Mouse (Mus musculus) heart, embryonic 13.5 days (tissue): ENCODE results near the gene Kif26a. TPM values are rescaled to one million over a fixed set of nuclear protein-coding genes. Genes with fewer than 3 reads are reported as not detected.

Source experiments
- ATAC-seq: fragments of 200-750 bp; cut with Nextera tagmentation; 2 replicates; pipeline ENCODE4 v1.8.0; 2017; ENCODE audit warnings: moderate TSS enrichment; ENCODE audit not compliant: insufficient number of reproducible peaks, low FRiP score, low TSS enrichment; ENCODE audit errors: extremely low read depth
- H3K27ac ChIP-seq: fragments of 300-500 bp; sonication (generic); replicated peaks from 2 replicates; pipeline ENCODE4 v1.5.1; 2015; ENCODE audit warnings: moderate library complexity, mild to moderate bottlenecking, inconsistent platforms
- H3K27me3 ChIP-seq: fragments of 300-500 bp; sonication (generic); replicated peaks from 2 replicates; pipeline ENCODE4 v1.6.1; 2015; ENCODE audit warnings: mild to moderate bottlenecking, inconsistent platforms
- H3K36me3 ChIP-seq: fragments of 300-500 bp; sonication (generic); 2 replicates; pipeline ENCODE4 v1.6.1; 2015; ENCODE audit warnings: mild to moderate bottlenecking, inconsistent platforms
- H3K4me1 ChIP-seq: fragments of 300-500 bp; sonication (generic); 2 replicates; pipeline ENCODE4 v1.6.1; 2015; ENCODE audit warnings: inconsistent platforms
- H3K4me2 ChIP-seq: fragments of 300-500 bp; sonication (generic); 2 replicates; pipeline ENCODE4 v1.6.1; 2015; ENCODE audit warnings: inconsistent platforms, mild to moderate bottlenecking, moderate library complexity
- H3K4me3 ChIP-seq: fragments of 300-500 bp; sonication (generic); 2 replicates; pipeline ENCODE4 v1.5.1; 2015; ENCODE audit warnings: moderate library complexity, mild to moderate bottlenecking, inconsistent platforms
- H3K9ac ChIP-seq: fragments of 300-500 bp; sonication (generic); 2 replicates; pipeline ENCODE4 v1.6.1; 2015; ENCODE audit warnings: inconsistent platforms, mild to moderate bottlenecking, moderate library complexity
- H3K9me3 ChIP-seq: fragments of 300-500 bp; sonication (generic); 2 replicates; pipeline ENCODE4 v1.6.1; 2016; ENCODE audit warnings: inconsistent platforms
- WGBS: fragments of 180-500 bp; shearing (Covaris S2); methylation state at CpG from one replicate; pipeline ENCODE4 v1.1.7; 2015; ENCODE audit warnings: mixed read lengths; 5-methylcytosine and 5-hydroxymethylcytosine counted together
- polyA plus RNA-seq: library from polyadenylated mRNA; unstranded; fragments of >200 nt; fragmentation: Nextera tagmentation; extraction: Ambion mirVana; gene quantifications from 2 replicates; pipeline ENCODE4 v1.2.1, GENCODE M21; 2015

Gene Kif26a
- polyA plus RNA-seq, 1 experiment from 2014 or later: 1.6 TPM

DNA sequence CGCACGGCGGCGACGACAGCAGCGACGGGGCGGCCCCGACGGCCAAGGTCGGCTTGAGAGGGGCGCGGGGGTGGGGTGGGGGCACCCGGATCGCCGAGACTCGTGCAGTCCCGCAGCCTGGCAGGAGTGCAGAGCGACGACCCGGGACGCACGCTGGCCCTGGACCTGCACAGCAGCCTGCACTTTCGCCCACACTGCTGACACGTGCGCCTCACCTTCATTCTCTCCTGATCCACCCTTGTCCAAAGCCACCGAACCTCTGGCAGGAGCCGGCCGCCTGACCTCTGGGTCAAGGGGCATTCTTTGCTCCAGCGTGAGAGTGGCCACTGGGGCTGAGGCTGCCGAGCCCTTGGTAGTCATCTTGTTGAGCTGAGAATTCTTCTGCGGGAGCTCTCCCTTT is 15.1 kb upstream of the Kif26a start:
- peak overlapping the region; percentile 93 for H3K4me2 ChIP-seq
- H3K36me3 ChIP-seq: no peaks in the 10 kb centered on the region
- 0 out of 2 replicates have a peak, but pooled peaks cover 4% of the 10 kb centered on the region for H3K4me1 ChIP-seq
- H3K27ac ChIP-seq: no peak overlapping the region
- no peak for ATAC-seq
- H3K27me3 ChIP-seq: peaks cover 95% of the 10 kb centered on the region
- WGBS: 8% methylated on average over 32 of the region's 32 CpGs
- H3K4me3 ChIP-seq: peak overlapping the region; percentile 84
- H3K9ac ChIP-seq: peak overlapping the region; percentile 87
- H3K9me3 ChIP-seq: no peaks in the 10 kb centered on the region

DNA sequence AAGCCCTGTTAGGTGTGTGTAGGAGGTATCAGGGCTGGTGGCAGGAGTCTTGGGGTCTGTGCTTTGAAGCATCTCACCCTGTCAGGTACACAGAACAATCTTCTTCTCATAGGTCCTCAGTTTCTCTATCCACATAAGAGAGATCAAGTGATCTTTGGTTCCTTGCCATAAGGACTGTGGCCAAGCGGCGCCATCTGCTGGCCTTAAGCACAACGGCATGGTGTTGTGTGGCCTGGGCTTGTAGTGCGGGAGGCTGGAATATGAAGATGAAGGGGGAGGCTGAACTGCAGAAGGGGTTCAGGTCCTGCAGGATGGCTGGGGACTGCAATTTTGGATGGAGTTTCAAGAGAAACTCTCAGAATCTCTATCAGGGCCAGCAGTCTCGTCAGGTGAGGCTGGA is 5.8 kb upstream of the Kif26a start:
- H3K27me3 ChIP-seq: peaks cover 85% of the 10 kb centered on the region
- H3K4me3 ChIP-seq: no peak overlapping the region
- H3K4me2 ChIP-seq: no peak overlapping the region
- no peaks in the 10 kb centered on the region for H3K36me3 ChIP-seq
- no peak for ATAC-seq
- whole genome bisulfite sequencing: 7% methylated on average over 5 of the region's 5 CpGs
- peaks cover 15% of the 10 kb centered on the region for H3K4me1 ChIP-seq
- H3K9me3 ChIP-seq: no peaks in the 10 kb centered on the region
- H3K27ac ChIP-seq: no peak overlapping the region
- H3K9ac ChIP-seq: no peak overlapping the region

DNA sequence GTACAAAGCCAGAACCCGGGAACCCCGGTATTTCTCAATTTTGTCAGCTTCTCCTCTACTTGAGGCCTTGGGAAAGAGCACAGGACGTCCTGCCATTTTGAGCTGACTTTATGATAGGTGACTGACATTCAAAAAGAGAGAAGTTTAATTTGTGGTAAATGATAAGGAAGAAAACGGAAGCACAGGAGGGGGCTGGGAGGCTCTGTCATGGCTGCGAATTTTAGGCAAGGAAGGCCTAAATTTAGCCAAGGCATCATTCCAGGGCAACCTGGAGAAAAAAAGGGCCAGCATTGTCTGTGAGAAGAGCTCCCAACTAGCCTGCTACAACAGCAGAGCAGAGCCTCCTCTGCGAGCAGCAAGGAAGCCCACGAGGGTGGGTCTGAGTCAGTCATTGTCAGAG is 5.3 kb upstream of the Kif26a start:
- no peak overlapping the region for H3K9ac ChIP-seq
- 47% methylated on average over 7 of the region's 7 CpGs for WGBS
- H3K4me2 ChIP-seq: no peak overlapping the region
- no peak overlapping the region for H3K27ac ChIP-seq
- peaks cover 20% of the 10 kb centered on the region for H3K4me1 ChIP-seq
- no peaks in the 10 kb centered on the region for H3K36me3 ChIP-seq
- no peak overlapping the region for H3K4me3 ChIP-seq
- no peak for ATAC-seq
- no peaks in the 10 kb centered on the region for H3K9me3 ChIP-seq
- H3K27me3 ChIP-seq: peaks cover 84% of the 10 kb centered on the region

DNA sequence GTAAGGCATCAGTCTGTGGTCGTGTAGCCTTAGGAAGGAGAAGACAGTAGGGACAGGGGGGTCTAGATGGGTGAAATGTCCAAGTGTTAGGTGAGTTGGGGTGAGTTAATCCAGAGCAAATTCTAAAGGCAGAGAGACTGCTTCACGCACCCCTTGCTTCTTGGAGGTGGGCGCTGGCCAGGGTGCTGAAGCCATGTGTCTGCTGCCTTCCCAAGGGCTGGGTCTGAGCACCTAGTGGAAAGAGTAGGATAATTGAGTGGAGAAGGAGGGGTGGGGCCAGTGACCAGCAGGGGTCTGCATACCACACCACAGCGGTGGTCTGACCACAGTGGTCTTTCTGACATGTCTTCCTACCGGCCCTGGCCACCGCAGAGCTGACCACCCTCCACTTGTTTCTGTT is 4.7 kb upstream of the Kif26a start:
- no peaks in the 10 kb centered on the region for H3K36me3 ChIP-seq
- H3K27me3 ChIP-seq: peaks cover 84% of the 10 kb centered on the region
- peaks cover 26% of the 10 kb centered on the region for H3K4me1 ChIP-seq
- no peak overlapping the region for H3K4me3 ChIP-seq
- 4% methylated on average over 6 of the region's 6 CpGs for WGBS
- no peak overlapping the region for H3K4me2 ChIP-seq
- H3K9me3 ChIP-seq: no peaks in the 10 kb centered on the region
- H3K9ac ChIP-seq: no peak overlapping the region
- ATAC-seq: no peak
- no peak overlapping the region for H3K27ac ChIP-seq

DNA sequence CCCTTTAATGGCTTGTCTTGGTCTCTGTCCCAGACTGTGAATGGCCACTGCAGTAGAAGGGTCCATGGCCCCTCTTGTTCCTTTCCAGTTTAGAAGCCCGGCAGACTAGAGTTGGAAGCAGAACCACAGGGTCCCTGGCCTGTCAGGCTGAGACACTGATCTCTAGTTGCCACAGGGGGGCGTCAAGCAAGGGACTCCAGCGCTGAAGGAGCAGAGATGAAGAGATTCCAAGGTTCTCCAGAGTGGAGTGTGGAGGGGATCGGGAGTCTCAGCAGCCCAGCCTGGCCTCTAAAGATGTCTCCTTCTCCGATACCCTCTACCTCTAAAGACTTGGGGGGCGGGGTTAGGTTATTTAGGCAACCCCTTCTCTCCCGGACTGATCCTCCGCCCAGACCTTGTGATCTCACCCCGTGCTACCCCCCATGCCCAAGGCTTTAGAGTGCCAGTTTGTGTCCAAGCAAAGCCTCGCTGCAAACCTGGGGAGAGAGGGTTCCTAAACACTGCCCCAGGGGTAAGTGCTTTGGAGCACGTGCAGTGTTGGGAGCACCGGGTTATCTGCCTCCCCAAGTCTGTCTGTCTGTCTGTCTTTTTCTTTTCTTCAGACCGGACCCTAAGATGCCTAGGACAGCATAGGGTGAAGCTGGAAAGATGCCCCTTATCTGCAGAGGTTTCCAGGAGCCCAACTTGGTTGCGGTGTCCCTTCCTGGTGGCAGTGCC is 2.7 kb upstream of the Kif26a start:
- no peak for ATAC-seq
- Histone ChIP-seq H3K4me3 (peak overlapping the region; percentile 56), H3K9me3 (no peaks in the 10 kb centered on the region), H3K4me1 (peaks cover 43% of the 10 kb centered on the region), H3K9ac (no peak overlapping the region), H3K27ac (no peak overlapping the region), H3K36me3 (no peaks in the 10 kb centered on the region), H3K4me2 (peak overlapping the region; percentile 87), H3K27me3 (peaks cover 88% of the 10 kb centered on the region)
- 4% methylated on average over 14 of the region's 14 CpGs for WGBS

DNA sequence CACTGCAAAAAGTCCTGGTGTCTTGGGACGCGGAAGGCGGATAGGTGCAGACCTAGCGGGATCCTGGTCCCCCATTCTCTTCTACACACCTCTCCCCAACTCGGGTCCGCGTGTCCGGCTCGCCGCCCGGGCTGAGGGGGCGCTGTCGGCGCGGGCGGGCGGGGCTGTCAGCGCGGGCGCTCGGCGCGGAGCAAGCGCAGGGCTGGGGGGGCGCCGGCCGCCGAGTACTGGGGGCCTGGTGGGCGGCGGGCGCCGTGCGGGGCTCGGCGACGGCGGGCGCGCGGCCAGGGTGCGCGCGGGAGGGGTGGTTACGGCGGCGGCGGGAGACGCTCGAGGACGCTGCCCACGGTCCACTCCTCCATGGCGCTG is 2.2 kb upstream of the Kif26a start:
- under 1% methylated on average over 45 of the region's 52 CpGs for WGBS

DNA sequence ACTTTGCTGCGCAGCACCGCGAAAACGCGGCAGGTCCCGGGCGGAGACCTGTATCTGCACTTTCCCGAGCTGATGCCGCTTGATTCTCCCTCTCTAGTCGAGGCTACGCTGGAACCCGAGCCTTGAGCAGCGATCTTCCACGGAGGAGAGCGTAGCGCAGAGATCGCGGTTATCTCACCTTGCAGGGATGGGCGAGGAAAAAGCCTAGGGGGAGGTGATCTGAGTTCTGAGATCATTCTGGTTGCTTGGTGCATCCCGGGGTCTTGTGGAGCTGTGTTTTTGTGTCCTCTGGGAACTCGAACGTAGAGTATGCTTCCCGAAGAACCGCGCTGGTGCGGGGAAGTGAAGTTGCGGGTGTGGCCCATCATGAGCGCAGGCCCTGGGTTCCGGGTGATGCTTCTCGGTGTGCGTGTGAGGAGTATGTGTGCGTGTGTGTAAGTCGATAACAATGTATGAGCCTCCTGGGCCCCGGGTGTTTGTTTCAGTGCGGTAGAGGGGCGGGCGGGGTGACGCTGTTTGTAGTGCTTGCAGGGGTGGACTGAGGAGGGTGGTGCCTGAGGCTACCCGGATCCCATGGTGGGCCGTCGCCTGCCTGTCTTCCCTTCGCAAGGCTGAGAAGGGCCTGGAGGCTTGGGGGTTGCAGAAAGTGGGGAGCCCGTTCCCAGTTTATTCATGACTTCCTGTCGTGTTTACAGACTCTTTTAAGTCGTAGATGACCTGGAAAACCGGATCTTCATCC is 1.5 kb upstream of the Kif26a start:
- no peak for ATAC-seq
- H3K4me2 ChIP-seq: peak overlapping the region; percentile 87
- peaks cover 91% of the 10 kb centered on the region for H3K27me3 ChIP-seq
- no peak overlapping the region for H3K27ac ChIP-seq
- H3K4me1 ChIP-seq: peaks cover 43% of the 10 kb centered on the region
- under 1% methylated on average over 46 of the region's 46 CpGs for WGBS
- H3K36me3 ChIP-seq: no peaks in the 10 kb centered on the region
- peak overlapping the region; percentile 56 for H3K4me3 ChIP-seq
- H3K9me3 ChIP-seq: no peaks in the 10 kb centered on the region
- H3K9ac ChIP-seq: no peak overlapping the region; the same call in 1 of the 2 replicates

More for the DNA sequence above, 2.2 kb upstream of the Kif26a start:
- Histone ChIP-seq H3K36me3 (no peaks in the 10 kb centered on the region), H3K4me3 (peak overlapping the region; percentile 56), H3K9ac (peak overlapping the region; percentile 44), H3K27ac (no peak overlapping the region), H3K9me3 (no peaks in the 10 kb centered on the region), H3K27me3 (peaks cover 92% of the 10 kb centered on the region), H3K4me2 (peak overlapping the region; percentile 87), H3K4me1 (peaks cover 43% of the 10 kb centered on the region)
- ATAC-seq: no peak

DNA sequence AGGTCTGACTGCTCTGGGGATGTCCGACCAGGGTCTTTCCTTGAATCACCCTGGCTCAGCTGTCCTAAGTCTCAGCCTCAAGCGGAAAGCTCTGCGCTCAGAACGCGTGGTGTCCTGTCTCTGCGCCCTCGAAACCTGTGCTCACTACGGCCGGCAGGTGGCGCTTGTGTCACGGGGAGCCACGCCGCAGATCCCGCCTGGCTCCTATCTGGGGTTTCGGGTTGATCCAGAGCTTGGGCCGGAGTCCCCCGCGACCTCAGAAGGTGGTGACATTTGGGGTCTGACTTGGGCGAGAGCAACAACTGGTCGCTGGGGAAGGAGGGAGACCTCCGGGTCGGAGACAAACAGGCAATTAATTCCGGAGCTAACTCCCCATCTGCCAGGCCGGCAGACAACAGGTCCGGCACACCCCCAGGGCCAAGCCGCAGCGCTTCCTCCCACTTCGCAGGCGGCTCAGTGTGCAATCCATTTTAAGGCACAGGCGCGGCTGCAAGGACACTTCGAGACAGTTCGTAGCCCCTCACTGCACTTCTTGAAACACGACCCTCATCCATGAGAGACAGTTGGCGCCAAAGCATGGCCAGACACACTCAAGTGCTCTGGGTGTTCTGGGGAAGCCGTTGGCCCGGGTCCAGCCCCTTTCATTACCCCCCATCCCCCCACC is 665 bp upstream of the Kif26a start:
- Histone ChIP-seq H3K36me3 (no peaks in the 10 kb centered on the region), H3K27me3 (peaks cover 84% of the 10 kb centered on the region), H3K9ac (peak overlapping the region; percentile 84), H3K4me3 (peak overlapping the region; percentile 56), H3K9me3 (no peaks in the 10 kb centered on the region), H3K27ac (no peak overlapping the region), H3K4me2 (peak overlapping the region; percentile 87), H3K4me1 (peaks cover 51% of the 10 kb centered on the region)
- no peak for ATAC-seq
- WGBS: under 1% methylated on average over 37 of the region's 37 CpGs

DNA sequence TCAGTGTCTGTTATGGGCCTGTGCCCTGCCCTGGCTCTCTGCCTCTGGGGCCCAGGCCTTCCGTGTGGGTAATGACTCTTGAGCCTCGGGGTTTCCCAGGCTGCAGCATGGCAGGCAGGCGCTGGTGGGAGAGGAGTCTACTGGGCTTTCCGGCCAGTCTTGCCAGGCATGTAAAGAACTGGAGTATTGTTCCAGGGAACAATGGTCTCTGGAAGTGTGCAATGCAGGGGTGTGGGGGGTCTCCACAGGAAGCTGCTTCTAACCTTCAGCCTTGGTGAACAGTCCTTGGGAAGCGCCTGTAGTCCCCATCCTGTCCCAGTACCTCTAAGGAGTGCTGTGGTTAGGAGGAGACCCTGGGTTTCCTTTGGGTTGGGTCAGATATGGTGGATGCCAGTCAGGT is 1.4 kb downstream of the Kif26a start:
- H3K9ac ChIP-seq: peak overlapping the region; percentile 84
- peaks cover 64% of the 10 kb centered on the region for H3K27me3 ChIP-seq
- H3K9me3 ChIP-seq: no peaks in the 10 kb centered on the region
- ATAC-seq: no peak
- no peak overlapping the region for H3K27ac ChIP-seq
- peak overlapping the region; percentile 87 for H3K4me2 ChIP-seq
- 35% methylated on average over 5 of the region's 5 CpGs for WGBS
- H3K36me3 ChIP-seq: no peaks in the 10 kb centered on the region
- H3K4me1 ChIP-seq: peaks cover 68% of the 10 kb centered on the region
- H3K4me3 ChIP-seq: peak overlapping the region; percentile 56

DNA sequence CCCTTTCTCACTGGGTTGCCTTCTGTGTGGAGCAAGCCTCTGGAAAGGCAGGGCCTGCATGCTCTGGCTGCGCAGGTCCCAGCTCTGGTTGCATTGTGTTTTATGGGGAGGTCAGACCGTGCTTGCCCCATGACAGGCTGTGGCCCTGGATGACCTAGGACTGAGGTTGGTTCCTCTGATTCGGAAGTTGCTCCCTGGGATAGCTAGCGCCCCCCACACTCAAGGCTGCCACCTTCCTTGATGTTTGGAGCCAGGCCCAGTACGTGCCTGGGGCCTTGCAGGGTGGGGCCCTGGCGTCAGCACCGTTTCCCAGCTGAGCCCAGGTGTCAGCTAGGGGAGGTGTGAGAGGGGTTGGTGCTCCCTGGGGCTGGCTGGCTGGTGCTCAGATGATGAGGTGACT is 4.0 kb downstream of the Kif26a start:
- H3K4me2 ChIP-seq: peak overlapping the region; percentile 6; the same call in 1 of the 2 replicates
- no peaks in the 10 kb centered on the region for H3K36me3 ChIP-seq
- H3K9me3 ChIP-seq: no peaks in the 10 kb centered on the region
- WGBS: 55% methylated on average over 7 of the region's 7 CpGs
- H3K9ac ChIP-seq: peak overlapping the region; percentile 37; the same call in 1 of the 2 replicates
- H3K27me3 ChIP-seq: peaks cover 38% of the 10 kb centered on the region
- no peak for ATAC-seq
- no peak overlapping the region for H3K27ac ChIP-seq
- H3K4me3 ChIP-seq: no peak overlapping the region
- peaks cover 78% of the 10 kb centered on the region for H3K4me1 ChIP-seq

DNA sequence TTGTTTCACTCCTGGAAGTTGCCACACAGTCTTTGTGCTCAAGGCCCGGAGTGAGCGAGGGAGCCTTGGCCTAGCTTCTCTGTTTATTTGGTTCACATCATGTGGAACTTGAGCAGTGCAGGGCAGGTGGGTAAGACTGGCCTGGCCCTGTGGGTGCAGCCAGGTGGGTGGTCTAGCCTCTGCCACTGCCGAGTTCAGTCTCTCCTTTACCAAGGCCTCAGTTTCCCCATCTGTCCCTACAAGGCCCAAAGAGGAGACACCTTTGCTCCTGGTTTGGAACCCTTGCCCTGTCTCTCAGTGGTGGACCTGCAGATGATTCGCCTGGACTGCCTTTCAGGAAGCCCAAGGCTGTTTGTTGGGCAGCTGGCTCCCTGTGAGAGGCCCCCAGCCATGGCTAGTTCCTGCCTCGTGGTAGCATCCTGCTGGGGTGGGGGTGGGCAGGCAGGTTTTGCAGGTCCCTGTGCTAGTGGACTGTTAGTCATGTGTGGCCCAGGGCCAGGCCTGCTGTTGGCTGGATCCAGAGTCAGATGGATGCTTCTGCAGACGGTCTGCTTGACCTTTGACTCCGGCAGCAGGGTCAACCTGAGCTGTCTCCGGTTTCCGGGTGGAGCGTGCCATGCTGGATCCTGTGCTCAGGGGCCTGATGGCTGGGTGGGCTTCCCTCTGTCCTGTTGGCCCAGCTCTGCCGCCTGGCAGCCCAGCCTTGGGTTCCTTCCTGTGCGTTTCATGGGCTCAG is 5.4 kb downstream of the Kif26a start:
- no peak for ATAC-seq
- Histone ChIP-seq H3K27ac (no peak overlapping the region; the same call in 1 of the 2 replicates), H3K4me2 (no peak overlapping the region), H3K27me3 (peaks cover 25% of the 10 kb centered on the region), H3K36me3 (no peaks in the 10 kb centered on the region), H3K9me3 (no peaks in the 10 kb centered on the region), H3K4me3 (no peak overlapping the region), H3K4me1 (peaks cover 80% of the 10 kb centered on the region), H3K9ac (peak overlapping the region; percentile 28; the same call in 1 of the 2 replicates)
- WGBS: 57% methylated on average over 12 of the region's 12 CpGs
